Mouse (Mus musculus) neural tube, embryonic 14.5 days (tissue): ENCODE measurements at regions not wholly inside any gene's neighbourhood (a gene's known extent, or its start where the extent isn't known, plus 50 kb on each side); places are given as distances from the start of the nearest gene placed in this dataset.
"Not testable (repeated sequence)": the region's sequence is repeated elsewhere in the genome, so short reads cannot be mapped to it uniquely, and the experiment has no call there.

Experiments
- ATAC-seq: fragments of 200-750 bp; cut with Nextera tagmentation; 2 replicates; pipeline ENCODE4 v1.8.0; 2017; ENCODE audit warnings: low read depth, mild to moderate bottlenecking, moderate TSS enrichment, moderate library complexity
- H3K27ac ChIP-seq: fragments of 300-500 bp; sonication (generic); 2 replicates; pipeline ENCODE4 v1.5.1; 2014; ENCODE audit warnings: low read depth, mild to moderate bottlenecking, control low read depth, low read length, moderate library complexity, mixed read lengths
- H3K27me3 ChIP-seq: fragments of 300-500 bp; sonication (generic); 2 replicates; pipeline ENCODE4 v1.6.1; 2014; ENCODE audit warnings: low read length; ENCODE audit not compliant: control insufficient read depth, insufficient read depth
- H3K36me3 ChIP-seq: fragments of 300-500 bp; sonication (generic); 2 replicates; pipeline ENCODE4 v1.6.1; 2014; ENCODE audit warnings: low read length, mixed read lengths; ENCODE audit not compliant: control insufficient read depth, insufficient read depth
- H3K4me1 ChIP-seq: fragments of 300-500 bp; sonication (generic); 2 replicates; pipeline ENCODE4 v1.6.1; 2014; ENCODE audit warnings: low read length; ENCODE audit not compliant: control insufficient read depth, insufficient read depth
- H3K4me2 ChIP-seq: fragments of 300-500 bp; sonication (generic); 2 replicates; pipeline ENCODE4 v1.6.1; 2014; ENCODE audit warnings: mild to moderate bottlenecking, low read depth, low read length, control low read depth
- H3K4me3 ChIP-seq: fragments of 300-500 bp; sonication (generic); 2 replicates; pipeline ENCODE4 v1.5.1; 2014; ENCODE audit warnings: low read depth, low read length, control low read depth, mixed read lengths
- H3K9ac ChIP-seq: fragments of 300-500 bp; sonication (generic); replicated peaks from 2 replicates; pipeline ENCODE4 v1.6.1; 2014; ENCODE audit warnings: low read depth, mild to moderate bottlenecking, control low read depth, low read length, mixed read lengths
- H3K9me3 ChIP-seq: fragments of 300-500 bp; sonication (generic); 2 replicates; pipeline ENCODE4 v1.6.1; 2016; ENCODE audit warnings: low read length; ENCODE audit not compliant: control insufficient read depth
- WGBS: fragments of 180-500 bp; shearing (Covaris S2); extraction: QIAGEN DNeasy Blood & Tissue Kit; methylation state at CpG from one replicate; pipeline ENCODE4 v1.1.7; 2014; 5-methylcytosine and 5-hydroxymethylcytosine counted together

DNA sequence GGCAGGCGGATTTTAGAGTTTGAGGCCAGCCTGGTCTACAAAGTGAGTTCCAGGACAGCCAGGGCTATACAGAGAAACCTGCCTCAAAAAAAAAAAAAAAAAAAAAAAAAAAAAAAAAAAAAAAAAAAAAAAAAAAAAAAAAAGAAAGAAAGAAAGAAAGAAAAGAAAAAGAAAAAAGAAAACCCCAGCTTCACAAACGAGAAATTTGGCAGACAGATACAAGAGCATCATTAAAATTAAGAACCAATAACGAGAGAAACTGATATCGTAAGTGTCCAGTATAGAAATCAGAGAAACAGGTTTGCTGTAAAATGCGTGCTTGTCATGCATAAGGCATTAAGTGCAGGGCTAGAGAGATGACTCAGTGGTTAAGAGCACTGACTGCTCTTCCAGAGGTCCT lies 228.4 kb upstream of the Jarid2 start:
- not testable (repeated sequence) for ATAC-seq, H3K27me3 ChIP-seq, H3K9ac ChIP-seq, H3K36me3 ChIP-seq, H3K4me1 ChIP-seq, H3K9me3 ChIP-seq, H3K27ac ChIP-seq, H3K4me3 ChIP-seq, H3K4me2 ChIP-seq
- WGBS = 91% methylated on average over 5 of the region's 5 CpGs

DNA sequence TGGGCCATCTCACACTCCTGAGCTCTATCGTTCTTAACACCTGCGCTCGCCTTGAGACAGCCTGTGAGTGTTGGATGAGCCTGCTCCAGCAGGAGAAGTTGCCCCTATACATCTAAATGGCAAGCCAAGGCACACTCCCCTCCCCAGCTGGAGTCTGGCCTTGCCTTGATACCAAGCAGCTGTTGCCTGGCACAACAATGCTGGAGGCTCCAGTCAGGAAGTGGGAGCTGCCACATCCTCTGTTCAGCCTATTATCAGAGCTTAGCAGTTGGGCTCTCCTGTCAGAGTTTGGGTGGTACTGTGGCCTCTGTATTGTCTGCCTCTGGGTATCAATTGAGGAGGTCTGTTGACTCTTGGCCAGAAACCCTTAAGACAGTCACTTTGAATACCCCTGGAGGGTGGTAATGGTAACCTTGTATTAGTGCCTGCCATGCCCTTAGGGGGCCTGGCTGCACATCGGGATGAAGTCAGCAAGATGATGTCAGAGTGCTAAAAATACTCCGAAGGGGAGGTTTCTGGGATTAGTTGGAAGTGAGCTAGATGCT lies 227.4 kb upstream of the Jarid2 start:
- Histone ChIP-seq H3K27me3 (no peaks in the 10 kb centered on the region), H3K4me3 (no peak overlapping the region), H3K4me2 (no peak overlapping the region), H3K4me1 (no peaks in the 10 kb centered on the region), H3K9me3 (no peaks in the 10 kb centered on the region), H3K9ac (no peak overlapping the region), H3K27ac (no peak overlapping the region), H3K36me3 (no peaks in the 10 kb centered on the region)
- ATAC-seq = peak; percentile 24; the same call in 1 of the 2 replicates
- 71% methylated on average over 5 of the region's 5 CpGs for WGBS

DNA sequence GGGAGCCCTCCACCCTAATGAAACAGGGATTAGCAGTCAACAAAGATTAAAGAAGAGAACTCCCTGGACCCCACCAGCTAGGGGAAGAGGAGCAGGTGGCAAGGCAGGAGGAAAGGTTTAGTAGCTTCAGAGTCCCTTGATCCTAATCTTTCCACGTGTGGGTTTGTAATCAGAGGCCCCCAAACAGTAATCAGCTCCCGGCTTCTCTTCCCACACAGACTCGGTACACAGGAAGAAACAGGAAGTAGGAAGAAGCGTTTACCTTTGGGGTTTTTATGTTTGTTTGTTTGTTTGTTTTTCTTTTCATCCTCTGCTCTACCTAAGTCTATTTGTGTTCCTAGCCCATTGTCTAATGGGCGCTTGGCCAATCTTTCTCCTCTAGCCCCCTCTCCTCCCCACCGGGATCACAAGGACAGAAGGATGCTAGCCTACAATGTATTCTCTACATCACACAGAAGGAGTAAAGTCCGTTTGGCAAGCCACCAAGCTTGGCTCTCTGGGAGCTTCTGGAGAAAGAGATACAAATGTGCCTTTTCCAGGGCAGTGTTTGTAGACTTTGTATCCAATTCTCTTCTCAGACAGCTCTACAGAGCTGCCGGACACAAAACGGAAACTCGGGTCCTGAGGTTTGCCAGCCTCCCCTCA lies 226.5 kb upstream of the Jarid2 start:
- Histone ChIP-seq H3K9me3 (no peaks in the 10 kb centered on the region), H3K36me3 (no peaks in the 10 kb centered on the region), H3K27ac (no peak overlapping the region), H3K9ac (no peak overlapping the region), H3K27me3 (no peaks in the 10 kb centered on the region), H3K4me2 (no peak overlapping the region), H3K4me3 (no peak overlapping the region), H3K4me1 (no peaks in the 10 kb centered on the region)
- WGBS = 77% methylated on average over 10 of the region's 10 CpGs
- no peak for ATAC-seq

DNA sequence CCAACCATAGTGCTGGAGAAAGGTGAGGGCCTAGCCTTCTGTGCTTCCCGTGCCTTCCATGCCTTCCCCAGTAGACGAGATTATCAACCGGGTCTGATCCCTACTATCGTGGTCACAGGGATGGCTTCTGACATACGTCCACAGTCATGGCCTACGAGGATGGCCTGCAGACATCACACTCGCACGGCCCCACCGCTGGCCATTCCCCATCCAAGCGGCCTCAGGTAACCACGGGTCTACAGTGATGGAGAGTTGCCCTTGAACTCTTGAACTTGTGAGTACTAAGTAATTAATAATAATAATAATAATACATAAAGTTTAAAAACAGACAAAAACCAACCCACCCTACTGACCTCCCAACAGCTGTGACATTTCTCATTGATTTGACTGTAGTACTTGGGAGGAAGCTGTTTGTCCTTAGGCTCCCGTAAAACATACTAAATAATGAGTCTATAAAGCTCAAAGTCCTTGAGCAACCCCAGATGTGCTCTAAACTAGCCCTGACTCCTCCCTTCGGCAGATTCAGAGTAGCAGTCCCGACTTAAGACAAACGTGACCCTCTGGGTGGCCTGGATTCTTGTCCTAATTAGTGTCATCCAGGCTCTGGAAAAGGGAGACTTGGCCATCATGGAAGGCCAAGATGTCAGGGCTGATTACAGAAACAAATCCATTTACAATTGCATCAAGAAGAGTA lies 225.9 kb upstream of the Jarid2 start:
- Histone ChIP-seq H3K27ac (no peak overlapping the region), H3K4me3 (no peak overlapping the region), H3K9me3 (no peaks in the 10 kb centered on the region), H3K4me1 (no peaks in the 10 kb centered on the region), H3K27me3 (no peaks in the 10 kb centered on the region), H3K4me2 (no peak overlapping the region), H3K9ac (no peak overlapping the region), H3K36me3 (no peaks in the 10 kb centered on the region)
- ATAC-seq = no peak
- 79% methylated on average over 15 of the region's 15 CpGs for WGBS

DNA sequence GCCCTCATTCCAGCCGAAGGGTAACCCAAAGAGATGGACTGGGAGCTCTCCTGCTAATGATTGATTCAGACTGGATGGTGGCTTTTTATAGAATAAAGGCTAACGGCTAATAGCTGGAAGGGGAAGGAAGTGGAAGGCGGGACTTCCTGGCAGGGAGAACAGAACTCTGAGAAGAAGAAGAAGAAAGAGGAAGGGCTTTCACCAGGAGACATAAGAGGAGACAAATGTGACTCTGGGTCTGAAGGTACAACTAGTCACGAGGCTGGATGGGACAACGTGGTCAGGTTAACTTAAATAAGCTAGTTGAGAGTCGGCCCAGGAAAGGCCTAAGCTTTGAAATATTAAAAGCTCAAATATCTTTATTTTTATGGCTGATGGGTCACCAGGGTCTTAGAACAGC lies 224.8 kb upstream of the Jarid2 start:
- no peak for ATAC-seq
- Histone ChIP-seq H3K4me2 (no peak overlapping the region), H3K27ac (no peak overlapping the region), H3K4me1 (no peaks in the 10 kb centered on the region), H3K9ac (no peak overlapping the region), H3K4me3 (no peak overlapping the region), H3K36me3 (no peaks in the 10 kb centered on the region), H3K9me3 (no peaks in the 10 kb centered on the region), H3K27me3 (no peaks in the 10 kb centered on the region)
- WGBS = 89% methylated on average over 6 of the region's 6 CpGs

DNA sequence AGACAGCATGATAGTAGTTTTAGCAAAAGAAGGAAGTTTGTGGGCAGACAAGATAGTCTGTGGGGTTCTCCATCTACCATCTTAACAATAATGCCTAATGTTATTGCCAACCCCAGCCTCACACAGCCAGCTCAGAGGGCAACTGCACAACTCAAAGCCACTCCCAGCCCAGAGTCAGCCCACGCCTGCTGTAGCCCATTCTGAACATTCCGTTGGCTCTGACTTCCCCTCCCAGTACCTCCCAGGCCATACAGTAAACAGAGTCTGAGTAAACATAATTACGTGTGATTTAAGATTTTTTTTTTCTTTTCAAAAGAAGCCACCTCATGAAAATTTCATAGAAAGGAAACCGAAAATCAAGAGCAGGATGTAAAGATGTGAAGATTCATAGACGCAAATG lies 222.3 kb upstream of the Jarid2 start:
- Histone ChIP-seq H3K36me3 (no peaks in the 10 kb centered on the region), H3K4me1 (no peaks in the 10 kb centered on the region), H3K4me3 (no peak overlapping the region), H3K9ac (no peak overlapping the region), H3K27me3 (0 out of 2 replicates have a peak, but pooled peaks cover under 1% of the 10 kb centered on the region), H3K27ac (no peak overlapping the region), H3K9me3 (no peaks in the 10 kb centered on the region), H3K4me2 (no peak overlapping the region)
- 58% methylated on average over 5 of the region's 5 CpGs for WGBS
- ATAC-seq = no peak

DNA sequence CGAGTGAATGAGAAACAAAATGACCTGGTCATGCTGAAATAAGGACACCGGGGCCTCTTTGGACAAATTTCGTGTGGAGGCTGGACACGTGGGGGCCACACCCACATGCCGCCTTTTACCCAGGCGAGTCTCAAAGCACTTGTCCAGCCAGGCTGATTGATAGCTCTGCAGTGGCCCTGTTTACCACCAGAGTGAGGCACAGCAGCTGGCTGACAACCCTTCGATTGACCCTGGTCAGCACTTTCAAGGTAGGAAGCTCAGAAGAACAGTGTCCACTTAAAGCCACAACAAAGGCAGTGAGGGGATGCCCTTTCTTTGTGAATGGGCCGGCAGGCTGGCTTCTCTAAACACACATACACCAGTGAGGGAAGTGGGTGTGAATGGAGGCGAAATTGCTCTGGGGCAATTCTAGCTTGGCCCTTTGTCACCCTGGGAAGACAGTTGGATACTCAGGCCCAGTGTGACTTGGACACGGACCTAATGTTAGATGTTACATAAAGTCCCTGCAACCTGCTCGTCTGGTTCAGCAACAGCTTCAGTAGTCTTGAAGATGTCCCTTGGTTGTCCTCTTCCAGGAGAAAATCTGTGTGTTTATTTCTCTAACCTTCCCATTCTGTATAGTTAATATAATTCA lies 219.6 kb upstream of the Jarid2 start:
- H3K4me2 ChIP-seq = no peak overlapping the region
- 0 out of 2 replicates have a peak, but pooled peaks cover 2% of the 10 kb centered on the region for H3K27me3 ChIP-seq
- H3K4me3 ChIP-seq = no peak overlapping the region
- H3K36me3 ChIP-seq = no peaks in the 10 kb centered on the region
- no peak overlapping the region for H3K27ac ChIP-seq
- whole genome bisulfite sequencing = 8% methylated on average over 11 of the region's 11 CpGs
- H3K9me3 ChIP-seq = no peaks in the 10 kb centered on the region
- H3K9ac ChIP-seq = no peak overlapping the region
- no peaks in the 10 kb centered on the region for H3K4me1 ChIP-seq
- ATAC-seq = no peak

DNA sequence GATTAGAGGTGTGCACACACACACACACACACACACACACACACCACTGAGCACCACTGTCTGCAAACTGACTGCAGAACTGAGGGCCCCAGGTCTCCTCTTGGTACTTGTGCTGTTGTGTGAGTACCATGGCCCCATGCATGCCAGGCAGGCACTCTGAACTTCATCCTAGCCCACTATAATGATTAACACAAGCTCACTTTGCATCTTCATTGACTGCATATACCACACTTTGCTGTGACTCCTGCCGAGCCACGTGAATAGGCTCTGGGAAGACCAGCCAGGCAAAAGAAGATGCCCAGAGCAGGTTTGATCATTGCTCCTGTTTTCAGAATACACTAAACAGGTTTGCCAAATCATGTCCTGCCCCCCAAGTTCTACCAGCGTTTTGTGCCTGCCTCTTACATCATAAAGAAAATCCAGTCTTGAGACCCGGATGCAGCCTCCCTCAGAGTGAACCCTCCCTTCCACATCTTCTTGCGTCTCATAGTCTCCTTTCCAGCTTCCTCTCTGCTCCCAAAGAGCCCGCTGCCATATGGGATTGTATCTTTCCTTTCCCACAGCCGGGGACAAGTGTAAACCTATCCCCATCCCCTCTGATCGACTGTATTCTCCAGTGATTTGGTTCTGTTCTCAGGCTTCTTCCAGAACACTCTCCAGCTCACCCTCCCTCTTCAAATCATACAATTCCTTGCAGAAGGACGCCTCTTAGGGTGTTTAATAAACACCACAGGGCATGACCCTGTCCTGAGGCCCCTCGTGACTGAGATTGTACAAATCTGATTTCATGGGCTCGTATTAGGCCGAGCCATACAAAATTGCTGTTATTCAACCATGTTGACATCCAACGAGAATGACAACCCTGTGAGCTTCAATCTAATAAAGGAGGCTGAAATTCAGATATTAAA lies 215.6 kb upstream of the Jarid2 start:
- no peak for ATAC-seq
- 67% methylated on average over 13 of the region's 13 CpGs for WGBS
- H3K4me2 ChIP-seq = no peak overlapping the region
- H3K27me3 ChIP-seq = 0 out of 2 replicates have a peak, but pooled peaks cover 2% of the 10 kb centered on the region
- H3K36me3 ChIP-seq = no peaks in the 10 kb centered on the region
- H3K4me3 ChIP-seq = no peak overlapping the region
- H3K9me3 ChIP-seq = no peaks in the 10 kb centered on the region
- H3K27ac ChIP-seq = no peak overlapping the region
- no peak overlapping the region for H3K9ac ChIP-seq
- H3K4me1 ChIP-seq = no peaks in the 10 kb centered on the region
